Mouse (Mus musculus) embryonic facial prominence, embryonic 14.5 days (tissue): ENCODE results near the gene Arl6ip4. TPM values are rescaled to one million over a fixed set of nuclear protein-coding genes. Genes with fewer than 3 reads are reported as not detected.

Experiments used
- ATAC-seq: fragments of 200-750 bp; cut with Nextera tagmentation; 2 replicates; pipeline ENCODE4 v1.8.0; 2017; ENCODE audit warnings: low read depth, moderate number of reproducible peaks, moderate TSS enrichment
- DNase-seq: peaks from one replicate; pipeline ENCODE4 v3.0.0-alpha.2; 2015; ENCODE audit warnings: low spot score
- H3K27ac ChIP-seq: fragments of 300-500 bp; sonication (generic); replicated peaks from 2 replicates; pipeline ENCODE4 v1.5.1; 2014; ENCODE audit warnings: low read depth, mild to moderate bottlenecking, low read length, moderate library complexity
- H3K27me3 ChIP-seq: fragments of 300-500 bp; sonication (generic); replicated peaks from 2 replicates; pipeline ENCODE4 v1.6.1; 2014; ENCODE audit warnings: low read length; ENCODE audit not compliant: control insufficient read depth, insufficient read depth
- H3K36me3 ChIP-seq: fragments of 300-500 bp; sonication (generic); 2 replicates; pipeline ENCODE4 v1.6.1; 2014; ENCODE audit warnings: low read length, mixed read lengths; ENCODE audit not compliant: control insufficient read depth, insufficient read depth
- H3K4me1 ChIP-seq: fragments of 300-500 bp; sonication (generic); 2 replicates; pipeline ENCODE4 v1.6.1; 2014; ENCODE audit warnings: antibody characterized with exemption, low read length; ENCODE audit not compliant: control insufficient read depth, insufficient read depth
- H3K4me2 ChIP-seq: fragments of 300-500 bp; sonication (generic); 2 replicates; pipeline ENCODE4 v1.6.1; 2014; ENCODE audit warnings: low read depth, mild to moderate bottlenecking, low read length, moderate library complexity, mixed read lengths
- H3K4me3 ChIP-seq: fragments of 300-500 bp; sonication (generic); 2 replicates; pipeline ENCODE4 v1.5.1; 2014; ENCODE audit warnings: low read depth, mild to moderate bottlenecking, low read length
- H3K9ac ChIP-seq: fragments of 300-500 bp; sonication (generic); 2 replicates; pipeline ENCODE4 v1.6.1; 2014; ENCODE audit warnings: low read depth, mild to moderate bottlenecking, low read length, moderate library complexity, mixed read lengths
- H3K9me3 ChIP-seq: fragments of 300-500 bp; sonication (generic); 2 replicates; pipeline ENCODE4 v1.6.1; 2016; ENCODE audit warnings: low read length; ENCODE audit not compliant: control insufficient read depth
- WGBS: fragments of 180-500 bp; shearing (Covaris S2); extraction: QIAGEN DNeasy Blood & Tissue Kit; methylation state at CpG from one replicate; pipeline ENCODE4 v1.1.7; 2014; 5-methylcytosine and 5-hydroxymethylcytosine counted together
- polyA plus RNA-seq: library from polyadenylated mRNA; unstranded; fragments of >200 nt; fragmentation: Nextera tagmentation; extraction: Ambion mirVana; gene quantifications from 2 replicates; pipeline ENCODE4 v1.2.1, GENCODE M21; 2014

The Arl6ip4 gene
- polyA plus RNA-seq, 1 experiment from 2014 or later: 76.5 TPM

DNA sequence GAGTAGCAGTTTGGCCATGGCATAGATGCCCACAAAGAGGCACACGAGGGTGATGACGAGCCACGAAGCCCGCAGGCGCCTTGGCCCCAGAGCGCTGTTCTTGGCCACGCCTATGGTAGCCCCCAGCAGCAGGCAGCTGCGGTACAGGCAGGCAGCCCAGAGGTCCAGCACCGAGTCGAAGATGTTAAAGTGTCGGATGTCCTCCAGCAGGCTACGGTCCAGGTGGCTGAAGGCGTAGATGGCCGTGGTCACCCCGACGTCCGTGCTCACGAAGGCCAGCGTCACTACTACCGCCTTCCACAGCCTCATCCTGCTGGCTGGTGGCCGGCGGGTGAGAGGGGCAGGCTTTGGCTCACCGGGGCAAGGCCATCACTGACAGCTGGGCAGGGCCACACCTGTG, 26.0 kb upstream of the Arl6ip4 start:
- no peak overlapping the region for H3K27ac ChIP-seq
- no peak overlapping the region for H3K4me3 ChIP-seq
- H3K36me3 ChIP-seq: no peaks in the 10 kb centered on the region
- H3K4me2 ChIP-seq: no peak overlapping the region
- H3K9ac ChIP-seq: no peak overlapping the region
- no peak for ATAC-seq
- 83% methylated on average over 23 of the region's 23 CpGs for WGBS
- H3K27me3 ChIP-seq: 0 out of 2 replicates have a peak, but pooled peaks cover 3% of the 10 kb centered on the region
- DNase-seq: no peak
- H3K4me1 ChIP-seq: no peaks in the 10 kb centered on the region
- H3K9me3 ChIP-seq: no peaks in the 10 kb centered on the region

DNA sequence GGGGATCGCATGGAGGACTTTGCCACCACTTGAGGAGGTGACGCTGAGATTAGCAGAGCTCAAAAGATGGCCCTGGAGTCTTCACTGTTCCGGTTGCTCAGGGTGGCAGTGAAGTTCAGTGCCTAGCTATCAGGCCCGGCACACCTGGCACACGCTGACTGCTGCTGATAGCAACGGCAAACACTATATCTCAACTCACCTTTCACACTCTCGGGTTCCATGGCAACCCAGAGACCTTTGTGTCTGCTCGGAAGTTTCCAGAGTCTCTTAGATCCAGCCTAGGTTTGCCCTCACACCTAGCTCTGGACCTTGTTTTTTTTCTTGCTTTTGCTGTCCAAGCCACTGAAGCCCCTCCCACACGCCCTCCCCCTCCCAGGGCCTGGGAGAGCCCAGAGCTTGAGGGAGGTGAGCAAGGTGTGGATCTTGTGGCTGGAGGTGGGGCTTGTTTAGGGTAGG, 23.9 kb upstream of the Arl6ip4 start:
- H3K36me3 ChIP-seq: no peaks in the 10 kb centered on the region
- no peak overlapping the region for H3K27ac ChIP-seq
- no peak for DNase-seq
- peaks cover 4% of the 10 kb centered on the region; the same call in 1 of the 2 replicates for H3K4me1 ChIP-seq
- H3K9me3 ChIP-seq: no peaks in the 10 kb centered on the region
- no peak for ATAC-seq
- H3K9ac ChIP-seq: no peak overlapping the region
- H3K4me2 ChIP-seq: no peak overlapping the region
- H3K27me3 ChIP-seq: 0 out of 2 replicates have a peak, but pooled peaks cover 10% of the 10 kb centered on the region
- 52% methylated on average over 6 of the region's 9 CpGs for WGBS
- no peak overlapping the region for H3K4me3 ChIP-seq

DNA sequence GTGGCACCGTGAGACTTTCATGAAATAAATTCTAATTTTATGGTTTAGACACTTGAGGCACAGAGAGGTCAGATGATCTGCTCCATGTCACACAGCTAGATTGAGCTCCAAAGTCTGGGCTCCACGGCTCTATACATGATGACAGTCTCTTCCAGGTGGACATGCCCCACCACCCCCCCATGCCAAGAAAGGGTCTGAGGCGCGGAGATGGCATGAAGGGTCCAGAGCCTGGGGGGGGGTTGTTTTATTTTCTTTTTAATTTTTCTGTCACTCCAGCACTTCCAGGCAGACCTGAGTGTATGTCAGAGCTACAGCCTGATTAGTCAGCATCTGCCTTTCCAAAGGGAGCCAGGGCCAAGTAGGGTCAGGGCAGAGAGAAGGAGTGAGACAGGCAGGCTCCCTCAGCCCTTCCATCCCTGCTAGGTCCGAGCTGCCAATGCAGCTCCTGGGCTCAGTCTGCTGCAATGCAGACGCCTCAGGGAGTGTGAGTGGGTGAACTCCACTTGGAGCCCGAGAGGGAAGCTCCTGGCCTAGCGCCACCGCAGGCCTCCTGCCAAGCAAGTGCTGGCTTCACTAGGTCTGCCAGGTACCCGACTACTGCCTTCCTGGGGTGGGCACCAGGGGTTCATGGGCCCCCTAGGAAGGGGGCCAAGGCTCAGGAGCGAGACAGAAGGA, 22.6 kb upstream of the Arl6ip4 start:
- Histone ChIP-seq H3K4me1 (peaks cover 4% of the 10 kb centered on the region; the same call in 1 of the 2 replicates), H3K27ac (no peak overlapping the region), H3K9me3 (no peaks in the 10 kb centered on the region), H3K4me3 (no peak overlapping the region), H3K27me3 (0 out of 2 replicates have a peak, but pooled peaks cover 10% of the 10 kb centered on the region), H3K9ac (no peak overlapping the region), H3K4me2 (no peak overlapping the region), H3K36me3 (no peaks in the 10 kb centered on the region)
- 59% methylated on average over 11 of the region's 11 CpGs for WGBS
- ATAC-seq (no peak), DNase-seq (no peak)

DNA sequence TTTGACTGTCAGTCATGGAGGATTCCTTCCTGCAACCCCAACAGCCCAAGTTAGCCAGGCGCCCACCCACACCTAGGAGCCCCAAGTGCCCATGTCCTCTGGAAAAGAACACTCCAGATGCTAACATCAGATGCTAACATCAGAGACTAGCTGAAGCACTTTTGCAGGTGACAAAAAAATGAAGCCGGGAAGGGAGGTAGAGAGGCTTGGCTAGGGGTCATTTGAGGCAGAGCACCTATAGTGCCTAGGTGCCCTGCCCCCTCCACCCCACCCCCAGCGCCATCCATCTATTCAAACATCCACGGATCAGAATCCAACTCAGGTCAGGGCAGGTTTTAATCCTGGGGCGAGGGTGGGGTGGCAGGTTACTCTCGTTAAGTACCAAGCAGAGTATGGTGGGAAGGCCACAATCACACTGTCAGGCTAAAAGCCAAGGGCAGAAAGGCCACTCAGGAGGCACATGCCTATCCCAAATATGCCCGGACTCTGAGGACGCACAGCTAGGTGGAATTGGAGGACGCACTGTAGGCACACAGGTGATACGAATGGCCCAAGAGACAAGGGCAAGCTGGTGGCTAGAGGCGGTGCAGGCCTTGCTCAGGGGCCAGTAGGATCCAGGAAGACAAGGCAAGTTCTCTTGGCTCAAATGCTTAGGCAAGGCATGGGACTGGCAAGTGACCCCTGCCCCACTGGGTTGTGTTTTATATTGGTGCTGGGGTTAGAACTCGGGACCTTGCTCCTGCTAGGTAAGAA, 21.9 kb upstream of the Arl6ip4 start:
- 77% methylated on average over 12 of the region's 12 CpGs for WGBS

DNA sequence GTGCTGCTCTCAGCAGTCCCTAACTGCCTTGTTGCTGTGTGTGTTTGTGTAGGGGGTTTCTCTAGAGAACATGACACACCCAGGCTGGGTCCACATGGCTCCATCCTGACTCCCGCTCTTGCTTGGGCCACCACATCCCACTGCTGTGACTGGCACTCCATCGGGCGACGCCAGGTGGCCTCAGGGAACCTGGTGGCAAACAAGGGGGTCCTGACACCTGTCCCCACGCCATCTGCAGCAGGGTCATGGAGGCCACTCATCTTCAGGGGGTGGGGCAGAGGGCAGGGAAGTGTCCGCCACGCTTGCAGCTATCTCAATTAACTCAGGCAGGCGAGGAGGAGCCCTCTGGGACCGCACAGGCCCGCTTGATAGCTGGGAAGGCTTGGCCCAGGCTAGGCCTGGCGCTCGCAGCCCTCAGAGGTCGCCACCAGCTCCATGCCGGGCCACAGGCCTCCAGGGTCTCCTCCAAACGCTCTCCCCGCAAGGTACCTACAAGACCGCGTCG, 20.8 kb upstream of the Arl6ip4 start:
- Histone ChIP-seq H3K4me3 (peak overlapping the region; percentile 53), H3K4me2 (peak overlapping the region; percentile 90), H3K27me3 (0 out of 2 replicates have a peak, but pooled peaks cover 10% of the 10 kb centered on the region), H3K36me3 (no peaks in the 10 kb centered on the region), H3K9me3 (no peaks in the 10 kb centered on the region; the same call in 1 of the 2 replicates), H3K9ac (peak overlapping the region; percentile 64), H3K4me1 (peaks cover 4% of the 10 kb centered on the region; the same call in 1 of the 2 replicates), H3K27ac (no peak overlapping the region)
- ATAC-seq (peak; percentile 61; the same call in 1 of the 2 replicates), DNase-seq (no peak)
- WGBS: 11% methylated on average over 15 of the region's 19 CpGs

More for the DNA sequence above, 21.9 kb upstream of the Arl6ip4 start:
- peaks cover 4% of the 10 kb centered on the region; the same call in 1 of the 2 replicates for H3K4me1 ChIP-seq
- no peaks in the 10 kb centered on the region; the same call in 1 of the 2 replicates for H3K9me3 ChIP-seq
- H3K9ac ChIP-seq: no peak overlapping the region
- no peak overlapping the region for H3K4me3 ChIP-seq
- 0 out of 2 replicates have a peak, but pooled peaks cover 10% of the 10 kb centered on the region for H3K27me3 ChIP-seq
- ATAC-seq (no peak), DNase-seq (no peak)
- no peak overlapping the region for H3K27ac ChIP-seq
- H3K4me2 ChIP-seq: no peak overlapping the region
- H3K36me3 ChIP-seq: no peaks in the 10 kb centered on the region

DNA sequence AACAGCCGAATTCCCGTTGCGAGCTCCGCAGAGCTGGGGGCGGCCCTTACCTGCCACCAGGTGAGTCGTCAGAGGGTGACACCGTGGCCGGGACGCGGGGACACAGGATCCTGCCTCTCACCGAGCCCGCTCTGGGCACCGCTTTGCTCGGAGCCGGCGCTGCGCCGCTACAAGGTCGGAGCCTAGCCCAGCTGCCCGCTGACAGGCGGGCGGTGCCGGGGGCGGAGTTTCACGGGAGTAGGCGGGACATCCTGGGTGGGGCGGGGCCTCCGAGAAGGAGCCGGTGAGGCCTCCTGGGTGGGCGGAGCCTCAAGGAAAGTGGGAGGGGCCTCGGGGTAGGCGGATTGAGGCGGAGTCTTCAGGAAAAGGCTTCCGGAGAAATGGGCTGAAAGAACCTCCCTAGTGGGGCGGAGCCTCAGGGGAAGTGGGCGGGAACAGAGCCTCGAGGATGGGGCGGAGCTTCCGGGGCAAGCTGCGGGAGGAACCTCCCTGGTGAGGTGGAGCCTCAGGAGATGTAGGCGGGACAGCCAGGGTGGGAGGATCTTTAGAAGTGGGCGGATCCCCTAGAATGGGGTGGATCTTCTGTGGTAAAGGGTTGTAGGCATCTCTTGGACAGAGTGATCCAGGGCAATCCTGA, 20.2 kb upstream of the Arl6ip4 start, which contains the start of gene Abcb9:
Gene Abcb9, minus strand, starts transcription at position 203 of the 637 bp plus-strand sequence.
- Histone ChIP-seq H3K4me1 (peaks cover 4% of the 10 kb centered on the region; the same call in 1 of the 2 replicates), H3K4me3 (peak within 1 kb of the TSS; percentile 53), H3K9me3 (no peaks in the 10 kb centered on the region; the same call in 1 of the 2 replicates), H3K27me3 (0 out of 2 replicates have a peak, but pooled peaks cover 10% of the 10 kb centered on the region), H3K9ac (peak within 1 kb of the TSS; percentile 64), H3K36me3 (no peaks in the 10 kb centered on the region), H3K4me2 (peak within 1 kb of the TSS; percentile 90), H3K27ac (no peak within 1 kb of the TSS)
- DNase-seq (peak; percentile 86), ATAC-seq (peak; percentile 75)
- WGBS: under 1% methylated on average over 33 of the region's 42 CpGs

DNA sequence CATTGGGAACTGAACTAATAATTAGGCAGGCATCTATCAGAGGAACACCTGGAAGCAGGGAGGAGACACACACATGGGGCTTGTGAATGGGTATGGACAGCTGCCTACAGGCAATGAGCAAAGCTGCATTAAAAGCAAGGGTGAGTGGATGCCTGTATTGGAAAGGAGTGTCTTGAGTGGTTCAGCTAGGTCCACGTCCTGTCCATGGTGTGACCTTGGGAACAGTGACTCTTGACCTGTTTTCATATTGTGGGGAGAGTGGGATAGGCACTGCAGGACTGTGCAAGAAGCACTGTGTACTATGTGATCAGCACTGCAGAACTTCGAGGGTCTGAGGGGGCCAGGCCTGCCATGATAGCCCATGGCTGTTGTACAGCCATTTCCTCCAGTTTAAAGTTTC, 17.0 kb upstream of the Arl6ip4 start:
- DNase-seq: no peak
- H3K9ac ChIP-seq: no peak overlapping the region
- 79% methylated on average over 2 of the region's 2 CpGs for WGBS

More for the DNA sequence above, 17.0 kb upstream of the Arl6ip4 start:
- Histone ChIP-seq H3K4me1 (peaks cover 4% of the 10 kb centered on the region; the same call in 1 of the 2 replicates), H3K4me3 (no peak overlapping the region), H3K27me3 (0 out of 2 replicates have a peak, but pooled peaks cover 10% of the 10 kb centered on the region), H3K4me2 (no peak overlapping the region), H3K36me3 (no peaks in the 10 kb centered on the region), H3K9me3 (no peaks in the 10 kb centered on the region; the same call in 1 of the 2 replicates), H3K27ac (no peak overlapping the region)
- no peak for ATAC-seq
